Mouse (Mus musculus) bone marrow, adult 2 months (tissue): ENCODE data around the gene Gfra1.

ENCODE experiments used
- CTCF ChIP-seq: fragments of 200-500 bp; IDR thresholded peaks from 2 replicates; pipeline ENCODE4 v1.5.1; 2011; ENCODE audit warnings: low read length, control low read depth; ENCODE audit not compliant: control insufficient read depth, insufficient read depth
- POLR2A ChIP-seq: fragments of 200-500 bp; IDR thresholded peaks from 2 replicates; pipeline ENCODE4 v1.6.1; 2011; ENCODE audit warnings: low read depth, mild to moderate bottlenecking, control low read depth, low read length, borderline replicate concordance; ENCODE audit not compliant: control insufficient read depth

DNA sequence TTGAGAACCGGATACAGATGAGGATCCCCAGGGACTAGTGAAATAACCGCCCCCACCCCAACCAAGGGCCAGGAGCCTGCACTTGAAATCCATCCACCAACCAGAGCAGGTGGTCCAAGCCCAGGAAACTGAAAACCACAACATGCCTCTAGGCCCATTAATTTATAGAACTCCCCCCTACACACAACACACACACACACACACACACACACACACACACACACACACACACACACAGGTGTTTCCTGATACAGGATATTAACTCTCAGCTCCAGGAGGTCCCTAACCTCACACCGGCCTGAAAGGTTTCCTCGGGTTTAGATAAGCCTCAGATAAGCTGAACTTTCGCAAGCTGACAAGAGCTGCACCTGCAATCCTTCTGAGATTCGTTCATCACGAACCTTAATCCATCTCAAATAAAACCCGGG lies 79.0 kb downstream of the Gfra1 start:
- TF ChIP-seq POLR2A (no peak), CTCF (no peak)
